Mouse (Mus musculus) C2C12 (cell line): ENCODE data around the gene Akr1c6. TPM values are rescaled to one million over a fixed set of nuclear protein-coding genes. Genes with fewer than 3 reads are reported as not detected.

Experiments
- H3K27me3 ChIP-seq: one replicate; pipeline ENCODE4 v1.6.1; 2011; ENCODE audit not compliant: control insufficient read depth, insufficient read depth, insufficient read length
- H3K36me3 ChIP-seq: one replicate; pipeline ENCODE4 v1.6.1; 2011; ENCODE audit not compliant: control insufficient read depth, insufficient read depth
- H3K4me3 ChIP-seq: one replicate; pipeline ENCODE4 v1.5.1; 2011; ENCODE audit warnings: mild to moderate bottlenecking, control low read depth; ENCODE audit not compliant: poor library complexity, insufficient read depth, severe bottlenecking
- H3K79me2 ChIP-seq: one replicate; pipeline ENCODE4 v1.6.1; 2011; ENCODE audit not compliant: control insufficient read depth, insufficient read depth
- H3K79me3 ChIP-seq: one replicate; pipeline ENCODE4 v1.6.1; 2011; ENCODE audit warnings: low read depth, control low read depth
- H3ac ChIP-seq: one replicate; pipeline ENCODE3; 2011; ENCODE audit warnings: low read depth; ENCODE audit not compliant: control insufficient read depth, insufficient read length
- CEBPB ChIP-seq: IDR thresholded peaks from one replicate; pipeline ENCODE4 v1.6.1; 2011; ENCODE audit warnings: low read depth, mild to moderate bottlenecking, control low read depth, moderate library complexity
- CTCF ChIP-seq: IDR thresholded peaks from one replicate; pipeline ENCODE4 v1.5.1; 2011; ENCODE audit not compliant: control insufficient read depth, insufficient read depth, insufficient read length
- FOSL1 ChIP-seq: IDR thresholded peaks from one replicate; pipeline ENCODE4 v1.8.0; 2011; ENCODE audit warnings: mild to moderate bottlenecking, low read length; ENCODE audit not compliant: poor library complexity, insufficient read depth, severe bottlenecking
- MAX ChIP-seq: IDR thresholded peaks from one replicate; pipeline ENCODE4 v1.6.1; 2011; ENCODE audit warnings: mild to moderate bottlenecking, control low read depth
- MYOD1 ChIP-seq: IDR thresholded peaks from one replicate; pipeline ENCODE4 v1.6.1; 2011; ENCODE audit warnings: low read depth; ENCODE audit not compliant: control insufficient read depth, insufficient read length
- MYOG ChIP-seq: IDR thresholded peaks from one replicate; pipeline ENCODE4 v1.6.1; 2011; ENCODE audit not compliant: control insufficient read depth, insufficient read length; ENCODE audit errors: extremely low read depth
- USF1 ChIP-seq: IDR thresholded peaks from one replicate; pipeline ENCODE4 v1.6.1; 2011; ENCODE audit warnings: low read depth, mild to moderate bottlenecking, control low read depth, moderate library complexity
- polyA plus RNA-seq: library from polyadenylated mRNA; unstranded; fragments of >200 nt; fragmentation: generic; extraction: Trizol; gene quantifications from one replicate; pipeline ENCODE4 v1.2.1, GENCODE M21; 2012; ENCODE audit warnings: missing spikeins

Gene Akr1c6
- polyA plus RNA-seq, 1 experiment: not detected

GRCm38 (mm10) chr13:4402221-4402620 is 31.9 kb upstream of the Akr1c6 start:
- H3ac ChIP-seq: no peak overlapping the region
- H3K4me3 ChIP-seq: no peak overlapping the region
- H3K79me2 ChIP-seq: no peaks in the 10 kb centered on the region
- no peaks in the 10 kb centered on the region for H3K27me3 ChIP-seq
- no peaks in the 10 kb centered on the region for H3K36me3 ChIP-seq
- TF ChIP-seq MAX: no peak
- TF ChIP-seq MYOG: no peak
- no peak for TF ChIP-seq FOSL1
- no peak for TF ChIP-seq CTCF
- no peak for TF ChIP-seq MYOD1
- no peak for TF ChIP-seq CEBPB
- no peak for TF ChIP-seq USF1
- no peaks in the 10 kb centered on the region for H3K79me3 ChIP-seq

- Histone ChIP-seq H3K79me2 (no peaks in the 10 kb centered on the region), H3K36me3 (no peaks in the 10 kb centered on the region), H3K27me3 (no peaks in the 10 kb centered on the region), H3K4me3 (no peak overlapping the region), H3ac (no peak overlapping the region), H3K79me3 (no peaks in the 10 kb centered on the region)
- TF ChIP-seq CTCF: no peak
- TF ChIP-seq USF1: no peak
- TF ChIP-seq MYOD1: no peak
- TF ChIP-seq MYOG: no peak
- TF ChIP-seq MAX: no peak
- TF ChIP-seq FOSL1: no peak
- no peak for TF ChIP-seq CEBPB
Observed at GRCm38 (mm10) chr13:4404726-4405125, 29.4 kb upstream of the Akr1c6 start.

- Histone ChIP-seq H3ac (no peak overlapping the region), H3K79me3 (no peaks in the 10 kb centered on the region), H3K4me3 (no peak overlapping the region)
Observed at GRCm38 (mm10) chr13:4406771-4407170, 27.3 kb upstream of the Akr1c6 start.

GRCm38 (mm10) chr13:4428558-4428957 is 5.5 kb upstream of the Akr1c6 start:
- Histone ChIP-seq H3K36me3 (no peaks in the 10 kb centered on the region), H3K79me2 (no peaks in the 10 kb centered on the region), H3K27me3 (no peaks in the 10 kb centered on the region), H3K4me3 (no peak overlapping the region), H3K79me3 (no peaks in the 10 kb centered on the region), H3ac (no peak overlapping the region)
- TF ChIP-seq CTCF: no peak
- TF ChIP-seq MAX: no peak
- TF ChIP-seq FOSL1: no peak
- no peak for TF ChIP-seq USF1
- TF ChIP-seq MYOD1: no peak
- no peak for TF ChIP-seq CEBPB
- no peak for TF ChIP-seq MYOG

More at GRCm38 (mm10) chr13:4406771-4407170, 27.3 kb upstream of the Akr1c6 start:
- H3K27me3 ChIP-seq: no peaks in the 10 kb centered on the region
- H3K36me3 ChIP-seq: no peaks in the 10 kb centered on the region
- no peaks in the 10 kb centered on the region for H3K79me2 ChIP-seq
- no peak for TF ChIP-seq MAX
- no peak for TF ChIP-seq CTCF
- no peak for TF ChIP-seq CEBPB
- no peak for TF ChIP-seq FOSL1
- no peak for TF ChIP-seq MYOG
- no peak for TF ChIP-seq USF1
- no peak for TF ChIP-seq MYOD1

- H3K4me3 ChIP-seq: no peak overlapping the region
- no peak overlapping the region for H3ac ChIP-seq
- H3K27me3 ChIP-seq: no peaks in the 10 kb centered on the region
- H3K36me3 ChIP-seq: no peaks in the 10 kb centered on the region
- H3K79me3 ChIP-seq: no peaks in the 10 kb centered on the region
- no peaks in the 10 kb centered on the region for H3K79me2 ChIP-seq
- TF ChIP-seq USF1 (no peak), MAX (no peak), CTCF (no peak), MYOD1 (no peak), CEBPB (no peak), MYOG (no peak), FOSL1 (no peak)
Observed at GRCm38 (mm10) chr13:4429034-4429433, 5.1 kb upstream of the Akr1c6 start.

GRCm38 (mm10) chr13:4431129-4431528 is 3.0 kb upstream of the Akr1c6 start:
- Histone ChIP-seq H3ac (no peak overlapping the region), H3K79me3 (no peaks in the 10 kb centered on the region), H3K4me3 (no peak overlapping the region), H3K36me3 (no peaks in the 10 kb centered on the region), H3K79me2 (no peaks in the 10 kb centered on the region), H3K27me3 (no peaks in the 10 kb centered on the region)
- TF ChIP-seq MYOD1 (no peak), CEBPB (no peak), USF1 (no peak), MYOG (no peak), MAX (no peak), CTCF (no peak), FOSL1 (no peak)
